Mouse (Mus musculus): ENCODE measurements around the gene Tmem234.

- TF ChIP-seq CTCF (IDR thresholded peaks at IDR 0.05) (no peak), EP300 (IDR thresholded peaks at IDR 0.05) (no peak)
Measured at GRCm38 (mm10) chr4:129625029-129625370, 24.5 kb downstream of the Tmem234 start.

Data from lung, postnatal 0 days (tissue).